Mouse (Mus musculus) cerebellum, adult 2 months (tissue): ENCODE results near the gene Tmsb15b1.

Experiments
- CTCF ChIP-seq: fragments of 200-500 bp; IDR thresholded peaks from 2 replicates; pipeline ENCODE4 v1.5.1; 2011; ENCODE audit warnings: low read depth, mild to moderate bottlenecking, control low read depth, low read length, moderate library complexity, borderline replicate concordance; ENCODE audit not compliant: insufficient read depth
- POLR2A ChIP-seq: fragments of 200-500 bp; IDR thresholded peaks from 2 replicates; pipeline ENCODE4 v1.6.1; 2011; ENCODE audit warnings: low read length, control low read depth, borderline replicate concordance; ENCODE audit not compliant: insufficient read depth

GRCm38 (mm10) chrX:137019310-137019709 is 42.6 kb upstream of the Tmsb15b1 start:
- peak; percentile 50; the same call in 1 of the 2 replicates for TF ChIP-seq CTCF
- no peak for TF ChIP-seq POLR2A
